Mouse (Mus musculus): Measurements from ENCODE around the gene Dpf1. TPM values are rescaled to one million over a fixed set of nuclear protein-coding genes. Genes with fewer than 3 reads are reported as not detected.

Gene Dpf1
- polyA plus RNA-seq, 1 experiment, result 5.9 TPM

DNA sequence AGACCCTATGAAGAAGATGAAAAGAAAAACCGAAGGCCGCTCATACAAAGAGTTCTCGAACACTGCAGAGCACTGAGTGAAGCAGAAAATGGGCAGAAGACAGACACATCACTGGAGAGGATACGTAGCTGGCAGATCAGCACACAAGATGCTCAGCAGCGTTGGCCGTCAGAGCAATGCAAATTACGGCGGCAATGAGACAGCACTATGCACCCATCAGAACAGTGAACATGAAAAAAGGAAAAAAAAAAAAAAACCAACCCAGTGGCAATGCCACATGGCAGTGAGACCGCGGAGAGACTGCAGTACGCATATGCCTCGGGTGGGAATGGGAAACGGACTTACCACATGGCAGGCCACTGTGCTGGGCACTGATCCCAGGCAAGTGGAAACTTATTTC, 57.7 kb downstream of the Dpf1 start:
- TF ChIP-seq POLR2A (IDR thresholded peaks at IDR 0.05; ENCODE audit: insufficient read depth, low read length), result no peak
- no peak for TF ChIP-seq EP300 (IDR thresholded peaks at IDR 0.05; ENCODE audit: insufficient read depth, low read depth, low read length)
- no peak for TF ChIP-seq CTCF (IDR thresholded peaks at IDR 0.05; ENCODE audit: low read depth, low read length)
- Histone ChIP-seq H3K27me3 (ENCODE audit: control insufficient read depth, insufficient read depth, low read length, poor library complexity, severe bottlenecking) (no peaks in the 10 kb centered on the region), H3K36me3 (ENCODE audit: control insufficient read depth, insufficient read depth, low read length, poor library complexity, severe bottlenecking) (no peaks in the 10 kb centered on the region), H3K4me3 (ENCODE audit: low read depth, low read length) (no peak overlapping the region), H3K27ac (ENCODE audit: insufficient read depth, low read length) (no peak overlapping the region), H3K4me1 (ENCODE audit: control insufficient read depth, insufficient read depth, low read length) (no peaks in the 10 kb centered on the region), H3K9me3 (replicated peaks; ENCODE audit: control insufficient read depth, insufficient read depth, low read length, poor library complexity, severe bottlenecking) (no peaks in the 10 kb centered on the region), H3K9ac (ENCODE audit: low read depth, poor library complexity, severe bottlenecking) (no peak overlapping the region)

DNA sequence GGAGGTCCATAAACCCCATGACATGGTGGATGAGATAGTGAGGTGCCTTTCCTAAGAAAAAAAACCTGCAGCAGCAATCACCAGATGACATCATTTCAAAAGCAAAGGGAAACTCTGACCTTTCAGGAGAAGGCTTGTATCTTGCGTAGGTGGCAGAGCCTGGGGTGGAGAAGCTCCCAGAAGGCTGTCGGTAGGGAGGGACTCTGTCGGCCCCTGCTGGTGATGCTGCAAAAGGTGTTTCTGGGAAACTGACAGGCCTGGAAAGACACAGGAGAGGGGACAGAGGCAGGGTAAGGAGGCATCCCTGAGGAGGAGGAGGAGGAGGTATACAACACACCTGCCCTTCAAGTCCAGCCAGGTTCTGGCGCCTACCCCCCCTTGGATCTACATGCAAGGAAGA, 60.3 kb downstream of the Dpf1 start:
- Histone ChIP-seq H3K9ac (ENCODE audit: low read depth, poor library complexity, severe bottlenecking) (no peak overlapping the region), H3K36me3 (ENCODE audit: control insufficient read depth, insufficient read depth, low read length, poor library complexity, severe bottlenecking) (no peaks in the 10 kb centered on the region), H3K27me3 (ENCODE audit: control insufficient read depth, insufficient read depth, low read length, poor library complexity, severe bottlenecking) (no peaks in the 10 kb centered on the region), H3K4me1 (ENCODE audit: control insufficient read depth, insufficient read depth, low read length) (no peaks in the 10 kb centered on the region), H3K4me3 (ENCODE audit: low read depth, low read length) (no peak overlapping the region), H3K27ac (ENCODE audit: insufficient read depth, low read length) (no peak overlapping the region), H3K9me3 (replicated peaks; ENCODE audit: control insufficient read depth, insufficient read depth, low read length, poor library complexity, severe bottlenecking) (no peaks in the 10 kb centered on the region)
- TF ChIP-seq CTCF (IDR thresholded peaks at IDR 0.05; ENCODE audit: low read depth, low read length) (peak; percentile 89), POLR2A (IDR thresholded peaks at IDR 0.05; ENCODE audit: insufficient read depth, low read length) (no peak), EP300 (IDR thresholded peaks at IDR 0.05; ENCODE audit: insufficient read depth, low read depth, low read length) (no peak)

DNA sequence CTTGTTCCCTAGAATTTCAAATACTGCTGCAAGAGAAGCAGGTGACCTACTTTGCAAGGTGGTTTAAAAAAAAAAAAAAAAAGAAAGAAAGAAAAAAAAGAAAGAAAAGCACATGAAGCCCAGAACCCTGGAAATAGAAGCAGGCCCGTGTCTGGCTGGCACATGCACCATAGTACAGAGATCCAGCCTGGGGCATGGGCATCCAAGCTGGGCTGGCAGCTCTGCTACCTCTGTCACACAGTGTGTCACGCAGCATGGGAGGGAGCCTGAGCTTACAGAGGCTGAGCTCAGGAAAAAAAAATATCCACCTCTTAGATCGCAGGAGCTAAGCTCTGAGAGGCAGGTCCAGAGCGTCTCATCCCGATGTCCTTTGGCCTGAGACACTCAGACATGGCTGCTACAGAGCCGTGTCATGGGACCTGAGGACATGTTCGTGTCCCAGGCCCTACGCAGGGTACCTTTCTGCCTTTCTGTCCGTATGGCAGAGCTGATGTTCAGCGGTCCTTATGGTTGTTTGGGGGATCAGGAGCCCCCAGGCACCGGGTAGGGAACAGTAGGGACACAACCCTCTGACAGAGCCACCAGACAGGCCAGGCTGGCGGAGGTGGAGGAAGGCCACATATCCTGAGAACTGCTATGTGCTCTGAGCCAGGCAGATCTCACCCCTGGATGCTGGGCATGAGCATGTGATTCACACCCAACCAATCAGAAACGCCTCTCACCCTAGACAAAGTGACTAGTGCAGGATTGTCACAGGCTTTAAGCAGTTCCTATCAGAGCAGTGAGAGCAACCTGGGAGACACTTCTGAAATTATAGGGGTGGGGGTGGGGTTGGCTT, 63.6 kb downstream of the Dpf1 start:
- no peak for TF ChIP-seq CTCF (IDR thresholded peaks at IDR 0.05; ENCODE audit: low read depth, low read length)
- TF ChIP-seq POLR2A (IDR thresholded peaks at IDR 0.05; ENCODE audit: insufficient read depth, low read length), result no peak
- no peak for TF ChIP-seq EP300 (IDR thresholded peaks at IDR 0.05; ENCODE audit: insufficient read depth, low read depth, low read length)
- Histone ChIP-seq H3K9ac (ENCODE audit: low read depth, poor library complexity, severe bottlenecking) (no peak overlapping the region), H3K9me3 (replicated peaks; ENCODE audit: control insufficient read depth, insufficient read depth, low read length, poor library complexity, severe bottlenecking) (no peaks in the 10 kb centered on the region), H3K4me3 (ENCODE audit: low read depth, low read length) (no peak overlapping the region), H3K4me1 (ENCODE audit: control insufficient read depth, insufficient read depth, low read length) (no peaks in the 10 kb centered on the region), H3K27me3 (ENCODE audit: control insufficient read depth, insufficient read depth, low read length, poor library complexity, severe bottlenecking) (no peaks in the 10 kb centered on the region), H3K36me3 (ENCODE audit: control insufficient read depth, insufficient read depth, low read length, poor library complexity, severe bottlenecking) (no peaks in the 10 kb centered on the region), H3K27ac (ENCODE audit: insufficient read depth, low read length) (no peak overlapping the region)

Other genes starting within 250 kb of the Dpf1 start
- 8.4 and 10.3 TPM in 2 replicates for gene Ryr1, start 178.8 kb upstream of the Dpf1 start, polyA plus RNA-seq (2011; ENCODE audit: insufficient read depth, insufficient read length, low read depth, missing spikeins)
- 23.0 and 31.5 TPM in 2 replicates for gene Rasgrp4, start 169.1 kb upstream of the Dpf1 start, polyA plus RNA-seq (2011; ENCODE audit: insufficient read depth, insufficient read length, low read depth, missing spikeins)
- 12.6 and 13.3 TPM in 2 replicates for gene Fam98c, start 147.7 kb upstream of the Dpf1 start, polyA plus RNA-seq (2011; ENCODE audit: insufficient read depth, insufficient read length, low read depth, missing spikeins)
- gene Ggn, start 133.7 kb upstream of the Dpf1 start, polyA plus RNA-seq (2011; ENCODE audit: insufficient read depth, insufficient read length, low read depth, missing spikeins), result not detected in 2 replicates
- gene Spred3, start 133.5 kb upstream of the Dpf1 start, polyA plus RNA-seq (2011; ENCODE audit: insufficient read depth, insufficient read length, low read depth, missing spikeins), result 9.2 and 12.1 TPM in 2 replicates
- gene Psmd8, start 123.2 kb upstream of the Dpf1 start, polyA plus RNA-seq (2011; ENCODE audit: insufficient read depth, insufficient read length, low read depth, missing spikeins), result 223 and 242 TPM in 2 replicates
- 27.3 and 31.3 TPM in 2 replicates for gene Catsperg1, start 89.9 kb upstream of the Dpf1 start, polyA plus RNA-seq (2011; ENCODE audit: insufficient read depth, insufficient read length, low read depth, missing spikeins)
- 7.0 and 7.1 TPM in 2 replicates for gene Kcnk6, start 71.4 kb upstream of the Dpf1 start, polyA plus RNA-seq (2011; ENCODE audit: insufficient read depth, insufficient read length, low read depth, missing spikeins)
- gene Yif1b, start 65.6 kb upstream of the Dpf1 start, polyA plus RNA-seq (2011; ENCODE audit: insufficient read depth, insufficient read length, low read depth, missing spikeins), result 50.9 and 55.2 TPM in 2 replicates
- gene 2200002D01Rik, start 55.5 kb upstream of the Dpf1 start, polyA plus RNA-seq (2011; ENCODE audit: insufficient read depth, insufficient read length, low read depth, missing spikeins), result 33.6 and 34.1 TPM in 2 replicates
- gene Spint2, start 22.0 kb upstream of the Dpf1 start, polyA plus RNA-seq (2011; ENCODE audit: insufficient read depth, insufficient read length, low read depth, missing spikeins), result 264 and 288 TPM in 2 replicates
- gene Ppp1r14a, start 14.6 kb upstream of the Dpf1 start, polyA plus RNA-seq (2011; ENCODE audit: insufficient read depth, insufficient read length, low read depth, missing spikeins), result 22.1 and 29.1 TPM in 2 replicates
- gene Sipa1l3, start 214.7 kb downstream of the Dpf1 start, polyA plus RNA-seq (2011; ENCODE audit: insufficient read depth, insufficient read length, low read depth, missing spikeins), result 29.4 and 31.0 TPM in 2 replicates